Mouse (Mus musculus): Measurements from ENCODE around the gene Fthl17c.
"Not testable (repeated sequence)": the region's sequence is repeated elsewhere in the genome, so short reads cannot be mapped to it uniquely, and the experiment has no call there.

Fthl17c gene

GRCm38 (mm10) chrX:8976459-8976858 is at the start of gene Fthl17c:
Gene Fthl17c, minus strand, starts transcription at chrX:8976559.
- DNase-seq (ENCODE audit: low spot score in 2 of 2): not testable (repeated sequence)

- no peak for DNase-seq (ENCODE audit: low spot score in 2 of 2)
These were observed 43.1 kb upstream of the Fthl17c start for GRCm38 (mm10) chrX:9019481-9019880.

- DNase-seq (ENCODE audit: low spot score in 2 of 2): no peak
These were observed 39.7 kb upstream of the Fthl17c start for GRCm38 (mm10) chrX:9016079-9016478.

- not testable (repeated sequence) for DNase-seq (ENCODE audit: low spot score in 2 of 2)
These were observed 10.3 kb upstream of the Fthl17c start, which contains the start of gene Fthl17d for GRCm38 (mm10) chrX:8986655-8987054. Gene Fthl17d, minus strand, starts transcription at chrX:8986755.

DNA sequence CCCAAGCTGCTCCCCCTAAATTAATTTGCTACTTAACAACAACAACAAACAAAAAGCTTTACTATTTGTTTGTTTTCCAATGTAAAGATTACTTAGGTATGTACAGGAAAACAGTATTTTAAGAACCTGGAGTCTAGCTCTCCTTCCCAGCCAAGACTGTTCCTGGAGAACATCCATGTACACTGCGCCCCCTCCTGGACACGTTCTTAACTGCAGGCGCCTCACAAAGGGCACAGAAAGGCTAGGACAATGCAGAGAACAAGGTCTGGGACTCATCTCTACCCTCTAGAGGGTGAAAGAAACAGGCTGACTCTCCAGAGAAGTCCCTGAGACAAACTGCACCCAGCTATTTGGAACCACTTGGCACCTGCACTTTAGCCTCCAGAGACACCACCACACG is 11.7 kb downstream of the Fthl17c start:
- not testable (repeated sequence) for DNase-seq (ENCODE audit: low spot score in 2 of 2)

- DNase-seq (ENCODE audit: low spot score in 2 of 2): not testable (repeated sequence)
These were observed 13.5 kb downstream of the Fthl17c start, which contains the start of gene Fthl17b for GRCm38 (mm10) chrX:8962875-8963274. Gene Fthl17b, minus strand, starts transcription at chrX:8962975.

DNA sequence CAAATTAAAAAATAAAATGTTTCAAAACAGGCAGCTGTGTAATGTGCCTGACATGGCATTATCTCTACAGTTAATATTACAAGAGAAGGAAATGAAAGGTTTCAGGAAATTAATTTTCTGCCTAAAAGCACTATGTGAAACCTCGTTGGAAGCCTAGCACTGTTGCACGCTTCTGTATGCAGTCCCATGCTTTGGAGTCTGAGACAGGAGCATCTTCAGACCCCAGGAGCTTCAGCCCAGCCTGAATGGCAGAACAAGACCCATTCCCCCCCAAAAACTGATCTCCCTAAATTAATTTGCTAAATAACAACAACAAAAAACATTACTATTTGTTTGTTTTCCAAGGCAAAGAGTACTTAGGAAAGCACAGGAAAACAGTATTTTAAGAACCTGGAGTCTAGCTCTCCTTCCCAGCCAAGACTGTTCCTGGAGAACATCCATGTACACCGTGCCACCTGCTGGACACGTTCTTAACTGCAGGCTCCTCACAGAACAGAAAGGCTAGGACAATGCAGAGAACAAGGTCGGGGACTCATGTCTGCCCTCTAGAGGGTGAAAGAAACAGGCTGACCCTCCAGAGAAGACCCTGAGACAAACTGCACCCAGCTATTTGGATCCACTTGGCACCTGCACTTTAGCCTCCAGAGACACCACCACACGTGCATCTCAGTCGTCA is 28.1 kb downstream of the Fthl17c start:
- DNase-seq (ENCODE audit: low spot score in 2 of 2): peak; percentile 9 to 15

GRCm38 (mm10) chrX:8944041-8944440 is 32.3 kb downstream of the Fthl17c start:
- no peak for DNase-seq (ENCODE audit: low spot score in 2 of 2)

GRCm38 (mm10) chrX:8927308-8927707 is 49.1 kb downstream of the Fthl17c start:
- DNase-seq (ENCODE audit: low spot score in 2 of 2): no peak

Measured in spleen, postnatal 36 days (tissue).